ENCODE assay signal across 15 mouse cellular contexts in genomic region chr4:131014301-131015081, GRCm38 (mm10).
DNase-seq lines count a peak whose midpoint lies in the region; ATAC-seq lines count a peak whose summit lies in the region.
"Had no signal": no experiment of that assay in that cellular context is flagged by ENCODE, and none has a peak within 500 bp of the region (broad histone marks: within the 10 kb centered on the region; RNA-seq: fewer than 3 reads in every experiment).

No protein-coding gene starts in this region.

- H3K4me3 ChIP-seq in forebrain, embryonic 10.5 days, result no peak overlapping the region
- no peak overlapping the region for H3K4me3 ChIP-seq in hindbrain, embryonic 13.5 days
- H3K4me3 ChIP-seq in midbrain, embryonic 14.5 days (replicated peaks; ENCODE audit: low read depth, low read length), result no peak overlapping the region
- H3K4me3 ChIP-seq in kidney, embryonic 15.5 days (replicated peaks), result no peak overlapping the region
- H3K4me3 ChIP-seq: erythroblast, embryonic 14.5 days; stomach, embryonic 15.5 days had no signal

- peaks cover 58% of the 10 kb centered on the region for H3K4me1 ChIP-seq in forebrain, embryonic 10.5 days
- peaks cover 28% of the 10 kb centered on the region for H3K4me1 ChIP-seq in hindbrain, embryonic 13.5 days (replicated peaks)
- peaks cover 4% of the 10 kb centered on the region for H3K4me1 ChIP-seq in midbrain, embryonic 14.5 days (ENCODE audit: control insufficient read depth, insufficient read depth, low read length)
- H3K4me1 ChIP-seq in kidney, embryonic 15.5 days, result no peaks in the 10 kb centered on the region
- H3K4me1 ChIP-seq: stomach, embryonic 15.5 days had no signal

- intact Hi-C loops in left cerebral cortex, postnatal 4 days (cut with DNase I), result no loop called here

- H3K27ac ChIP-seq in forebrain, embryonic 10.5 days, result peak overlapping the region; percentile 82
- peak overlapping the region; percentile 53 for H3K27ac ChIP-seq in hindbrain, embryonic 13.5 days
- H3K27ac ChIP-seq in midbrain, embryonic 14.5 days (replicated peaks; ENCODE audit: low read depth, low read length), result no peak overlapping the region
- H3K27ac ChIP-seq in kidney, embryonic 15.5 days, result no peak overlapping the region
- H3K27ac ChIP-seq: stomach, embryonic 15.5 days had no signal

- peak; percentile 77 for ATAC-seq in hindbrain, embryonic 13.5 days (ENCODE audit: low FRiP score)
- no peak for ATAC-seq in midbrain, embryonic 14.5 days (ENCODE audit: low FRiP score, low TSS enrichment)
- ATAC-seq in kidney, embryonic 15.5 days (replicated peaks; ENCODE audit: low FRiP score), result no peak
- ATAC-seq: intestine, embryonic 16.5 days; liver, postnatal 0 days had no signal

- peaks cover 12% of the 10 kb centered on the region for H3K9me3 ChIP-seq in forebrain, embryonic 10.5 days
- H3K9me3 ChIP-seq in hindbrain, embryonic 13.5 days, result no peaks in the 10 kb centered on the region
- H3K9me3 ChIP-seq in midbrain, embryonic 14.5 days (ENCODE audit: control insufficient read depth, low read length), result no peaks in the 10 kb centered on the region
- no peaks in the 10 kb centered on the region; the same call in 1 of the 2 replicates for H3K9me3 ChIP-seq in kidney, embryonic 15.5 days (replicated peaks)
- H3K9me3 ChIP-seq: stomach, embryonic 15.5 days had no signal

- peak; percentile 37 for DNase-seq in embryo, embryonic 11 days
- peak; percentile 70 for DNase-seq in forebrain, embryonic 10.5 days (ENCODE audit: extremely low spot score, low spot score)
- DNase-seq in midbrain, embryonic 14.5 days, result peak; percentile 51
- DNase-seq in cerebellum, postnatal 25 days, result no peak
- no peak for DNase-seq in left cerebral cortex, postnatal 4 days
- DNase-seq: adrenal gland, postnatal 14 days; cerebellum, adult 11-12 months; gastrocnemius, postnatal 14 days; liver, postnatal 0 days; right cerebral cortex, postnatal 4 days had no signal

- peaks cover 56% of the 10 kb centered on the region for H3K27me3 ChIP-seq in forebrain, embryonic 10.5 days (ENCODE audit: poor library complexity, severe bottlenecking)
- H3K27me3 ChIP-seq in hindbrain, embryonic 13.5 days, result peaks cover 4% of the 10 kb centered on the region; the same call in 1 of the 2 replicates
- no peaks in the 10 kb centered on the region for H3K27me3 ChIP-seq in midbrain, embryonic 14.5 days (ENCODE audit: control insufficient read depth, insufficient read depth, low read length)
- no peaks in the 10 kb centered on the region for H3K27me3 ChIP-seq in kidney, embryonic 15.5 days
- H3K27me3 ChIP-seq: stomach, embryonic 15.5 days had no signal

- WGBS in forebrain, embryonic 10.5 days, result 43% methylated on average over 15 of the region's 15 CpGs
- 36% methylated on average over 15 of the region's 15 CpGs for WGBS in hindbrain, embryonic 13.5 days
- 56% methylated on average over 15 of the region's 15 CpGs for WGBS in midbrain, embryonic 14.5 days
- 58% methylated on average over 15 of the region's 15 CpGs for WGBS in kidney, embryonic 15.5 days

- H3K36me3 ChIP-seq in forebrain, embryonic 10.5 days (replicated peaks), result no peaks in the 10 kb centered on the region
- no peaks in the 10 kb centered on the region for H3K36me3 ChIP-seq in hindbrain, embryonic 13.5 days
- no peaks in the 10 kb centered on the region for H3K36me3 ChIP-seq in midbrain, embryonic 14.5 days (ENCODE audit: control insufficient read depth, insufficient read depth, low read length)
- H3K36me3 ChIP-seq in kidney, embryonic 15.5 days, result no peaks in the 10 kb centered on the region
- H3K36me3 ChIP-seq: stomach, embryonic 15.5 days had no signal

- H3K9ac ChIP-seq in hindbrain, embryonic 13.5 days, result no peak overlapping the region
- no peak overlapping the region for H3K9ac ChIP-seq in midbrain, embryonic 14.5 days (replicated peaks; ENCODE audit: low read length)
- H3K9ac ChIP-seq in kidney, embryonic 15.5 days, result no peak overlapping the region
- H3K9ac ChIP-seq: liver, postnatal 0 days; stomach, embryonic 15.5 days had no signal

- H3K4me2 ChIP-seq in hindbrain, embryonic 13.5 days, result no peak overlapping the region
- no peak overlapping the region for H3K4me2 ChIP-seq in midbrain, embryonic 14.5 days (ENCODE audit: low read length)
- no peak overlapping the region for H3K4me2 ChIP-seq in kidney, embryonic 15.5 days
- H3K4me2 ChIP-seq: stomach, embryonic 15.5 days had no signal

Comparison
In these comparisons a context has a peak if more than half of its experiments do, and no peak if none do; other contexts are left out.
1. DNase-seq: peak in embryo, embryonic 11 days (single experiment), forebrain, embryonic 10.5 days (single experiment) and midbrain, embryonic 14.5 days (single experiment); none in cerebellum, postnatal 25 days (0 of 2) and left cerebral cortex, postnatal 4 days (single experiment).
2. H3K27ac ChIP-seq: peak in forebrain, embryonic 10.5 days (single experiment) and hindbrain, embryonic 13.5 days (single experiment); none in midbrain, embryonic 14.5 days (single experiment) and kidney, embryonic 15.5 days (single experiment).